Mouse (Mus musculus) forebrain, embryonic 15.5 days (tissue): Measurements from ENCODE around the gene Cdh1. TPM values are rescaled to one million over a fixed set of nuclear protein-coding genes. Genes with fewer than 3 reads are reported as not detected.

Source experiments
- ATAC-seq: fragments of 200-750 bp; cut with Nextera tagmentation; replicated peaks from 2 replicates; pipeline ENCODE4 v1.8.0; 2017; ENCODE audit warnings: mild to moderate bottlenecking, moderate TSS enrichment, moderate library complexity
- H3K27ac ChIP-seq: fragments of 300-500 bp; sonication (generic); replicated peaks from 2 replicates; pipeline ENCODE4 v1.5.1; 2015; ENCODE audit warnings: mild to moderate bottlenecking, inconsistent platforms
- H3K27me3 ChIP-seq: fragments of 300-500 bp; sonication (generic); 2 replicates; pipeline ENCODE4 v1.6.1; 2015; ENCODE audit warnings: inconsistent platforms
- H3K36me3 ChIP-seq: fragments of 300-500 bp; sonication (generic); 2 replicates; pipeline ENCODE4 v1.6.1; 2015; ENCODE audit warnings: mild to moderate bottlenecking, inconsistent platforms
- H3K4me1 ChIP-seq: fragments of 300-500 bp; sonication (generic); 2 replicates; pipeline ENCODE4 v1.6.1; 2015; ENCODE audit warnings: inconsistent platforms
- H3K4me2 ChIP-seq: fragments of 300-500 bp; sonication (generic); replicated peaks from 2 replicates; pipeline ENCODE4 v1.6.1; 2015; ENCODE audit warnings: mild to moderate bottlenecking, inconsistent platforms
- H3K4me3 ChIP-seq: fragments of 300-500 bp; sonication (generic); 2 replicates; pipeline ENCODE4 v1.5.1; 2015; ENCODE audit warnings: mild to moderate bottlenecking, inconsistent platforms
- H3K9ac ChIP-seq: fragments of 300-500 bp; sonication (generic); replicated peaks from 2 replicates; pipeline ENCODE4 v1.6.1; 2015; ENCODE audit warnings: mild to moderate bottlenecking, inconsistent platforms
- H3K9me3 ChIP-seq: fragments of 300-500 bp; sonication (generic); 2 replicates; pipeline ENCODE4 v1.6.1; 2016; ENCODE audit warnings: inconsistent platforms
- WGBS: fragments of 180-500 bp; shearing (Covaris S2); methylation state at CpG from one replicate; pipeline ENCODE4 v1.1.7; 2015; ENCODE audit warnings: mixed read lengths; 5-methylcytosine and 5-hydroxymethylcytosine counted together
- polyA plus RNA-seq: library from polyadenylated mRNA; unstranded; fragments of >200 nt; fragmentation: Nextera tagmentation; extraction: Ambion mirVana; gene quantifications from 2 replicates; pipeline ENCODE4 v1.2.1, GENCODE M21; 2015

Cdh1 gene
- polyA plus RNA-seq, 1 experiment from 2014 or later = 1.2 TPM

- H3K4me3 ChIP-seq = no peak overlapping the region
- no peaks in the 10 kb centered on the region for H3K36me3 ChIP-seq
- H3K9ac ChIP-seq = no peak overlapping the region
- no peak for ATAC-seq
- no peaks in the 10 kb centered on the region for H3K4me1 ChIP-seq
- H3K27ac ChIP-seq = no peak overlapping the region
- no peaks in the 10 kb centered on the region for H3K9me3 ChIP-seq
- no peak overlapping the region for H3K4me2 ChIP-seq
- no peaks in the 10 kb centered on the region for H3K27me3 ChIP-seq
- WGBS = 72% methylated on average over 10 of the region's 10 CpGs
These were observed 12.6 kb downstream of the Cdh1 start for GRCm38 (mm10) chr8:106615661-106616299.

- no peaks in the 10 kb centered on the region for H3K4me1 ChIP-seq
- no peak for ATAC-seq
- no peak overlapping the region for H3K9ac ChIP-seq
- no peaks in the 10 kb centered on the region for H3K27me3 ChIP-seq
- H3K27ac ChIP-seq = no peak overlapping the region
- H3K4me3 ChIP-seq = no peak overlapping the region
- no peaks in the 10 kb centered on the region for H3K9me3 ChIP-seq
- H3K36me3 ChIP-seq = no peaks in the 10 kb centered on the region
- 31% methylated on average over 4 of the region's 4 CpGs for WGBS
- no peak overlapping the region for H3K4me2 ChIP-seq
These were observed 13.5 kb downstream of the Cdh1 start for GRCm38 (mm10) chr8:106616679-106617078.

DNA sequence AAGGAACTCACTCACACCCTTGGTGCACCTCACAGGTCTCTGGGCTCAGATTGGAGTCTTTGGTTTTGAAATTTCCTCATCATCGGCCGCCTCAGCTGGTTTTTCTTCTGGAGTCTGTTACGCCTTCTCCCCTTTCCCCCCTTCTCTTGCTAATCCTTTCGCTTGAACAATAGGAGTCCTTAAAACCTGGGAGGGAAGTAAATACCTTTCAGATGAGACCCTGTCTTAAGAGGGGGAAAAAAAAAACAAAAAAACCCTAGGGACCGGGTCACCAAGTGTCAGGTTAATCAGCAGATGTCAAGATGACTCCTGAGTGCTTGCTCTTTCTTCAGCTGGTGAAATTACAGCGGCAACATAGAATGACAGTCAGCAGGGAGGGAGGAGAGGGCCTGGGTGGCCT lies 14.0 kb downstream of the Cdh1 start:
- no peaks in the 10 kb centered on the region for H3K36me3 ChIP-seq
- H3K4me1 ChIP-seq = no peaks in the 10 kb centered on the region
- 18% methylated on average over 6 of the region's 6 CpGs for WGBS
- H3K27ac ChIP-seq = no peak overlapping the region
- no peaks in the 10 kb centered on the region for H3K27me3 ChIP-seq
- H3K4me2 ChIP-seq = no peak overlapping the region
- H3K9me3 ChIP-seq = no peaks in the 10 kb centered on the region
- no peak overlapping the region for H3K4me3 ChIP-seq
- ATAC-seq = no peak
- no peak overlapping the region for H3K9ac ChIP-seq

- Histone ChIP-seq H3K36me3 (no peaks in the 10 kb centered on the region), H3K9me3 (no peaks in the 10 kb centered on the region), H3K4me2 (no peak overlapping the region), H3K27ac (no peak overlapping the region), H3K9ac (no peak overlapping the region), H3K4me1 (no peaks in the 10 kb centered on the region), H3K4me3 (no peak overlapping the region), H3K27me3 (no peaks in the 10 kb centered on the region)
- WGBS = 74% methylated on average over 6 of the region's 6 CpGs
- no peak for ATAC-seq
These were observed 14.7 kb downstream of the Cdh1 start for GRCm38 (mm10) chr8:106617865-106618264.

- H3K4me3 ChIP-seq = no peak overlapping the region
- WGBS = 60% methylated on average over 6 of the region's 6 CpGs
- H3K4me1 ChIP-seq = no peaks in the 10 kb centered on the region
- no peak overlapping the region for H3K9ac ChIP-seq
- H3K27ac ChIP-seq = no peak overlapping the region
- no peaks in the 10 kb centered on the region for H3K9me3 ChIP-seq
- no peak for ATAC-seq
- no peaks in the 10 kb centered on the region for H3K36me3 ChIP-seq
- H3K27me3 ChIP-seq = no peaks in the 10 kb centered on the region
- H3K4me2 ChIP-seq = no peak overlapping the region
These were observed 15.2 kb downstream of the Cdh1 start for GRCm38 (mm10) chr8:106618324-106618723.

GRCm38 (mm10) chr8:106619549-106620245 lies 16.5 kb downstream of the Cdh1 start:
- Histone ChIP-seq H3K4me1 (no peaks in the 10 kb centered on the region), H3K4me2 (no peak overlapping the region), H3K27ac (no peak overlapping the region), H3K4me3 (no peak overlapping the region), H3K9ac (no peak overlapping the region), H3K27me3 (no peaks in the 10 kb centered on the region), H3K9me3 (no peaks in the 10 kb centered on the region), H3K36me3 (no peaks in the 10 kb centered on the region)
- ATAC-seq = no peak
- WGBS = 56% methylated on average over 9 of the region's 9 CpGs

DNA sequence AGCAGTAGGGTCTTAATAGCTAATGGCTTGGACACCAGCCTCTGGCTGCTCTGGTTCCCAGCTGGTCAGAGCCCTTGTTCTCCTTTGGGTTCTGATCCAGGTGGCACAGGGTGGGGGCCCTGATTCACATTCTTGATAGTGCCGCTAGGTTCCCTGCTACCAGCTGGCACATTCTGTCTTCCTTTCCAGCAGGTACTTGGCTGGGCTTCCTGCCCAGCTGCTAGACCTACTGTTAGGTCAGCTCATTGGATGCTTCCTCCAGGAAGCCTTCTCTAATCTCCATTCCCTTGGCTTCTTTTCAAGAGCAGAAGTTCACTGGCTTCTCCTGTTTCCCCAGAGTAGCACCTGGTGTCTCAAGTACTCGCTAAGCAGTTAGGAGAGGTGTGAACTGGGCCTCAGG lies 17.3 kb downstream of the Cdh1 start:
- Histone ChIP-seq H3K27me3 (no peaks in the 10 kb centered on the region), H3K9me3 (no peaks in the 10 kb centered on the region), H3K27ac (no peak overlapping the region), H3K4me1 (no peaks in the 10 kb centered on the region), H3K4me2 (no peak overlapping the region), H3K4me3 (no peak overlapping the region), H3K9ac (no peak overlapping the region), H3K36me3 (no peaks in the 10 kb centered on the region)
- WGBS = 83% methylated on average over 2 of the region's 2 CpGs
- ATAC-seq = no peak

- Histone ChIP-seq H3K27ac (no peak overlapping the region), H3K27me3 (no peaks in the 10 kb centered on the region), H3K36me3 (no peaks in the 10 kb centered on the region), H3K9ac (no peak overlapping the region), H3K4me3 (no peak overlapping the region), H3K9me3 (no peaks in the 10 kb centered on the region), H3K4me2 (no peak overlapping the region), H3K4me1 (no peaks in the 10 kb centered on the region)
- ATAC-seq = no peak
- 84% methylated on average over 5 of the region's 5 CpGs for WGBS
These were observed 19.9 kb downstream of the Cdh1 start for GRCm38 (mm10) chr8:106623016-106623415.

DNA sequence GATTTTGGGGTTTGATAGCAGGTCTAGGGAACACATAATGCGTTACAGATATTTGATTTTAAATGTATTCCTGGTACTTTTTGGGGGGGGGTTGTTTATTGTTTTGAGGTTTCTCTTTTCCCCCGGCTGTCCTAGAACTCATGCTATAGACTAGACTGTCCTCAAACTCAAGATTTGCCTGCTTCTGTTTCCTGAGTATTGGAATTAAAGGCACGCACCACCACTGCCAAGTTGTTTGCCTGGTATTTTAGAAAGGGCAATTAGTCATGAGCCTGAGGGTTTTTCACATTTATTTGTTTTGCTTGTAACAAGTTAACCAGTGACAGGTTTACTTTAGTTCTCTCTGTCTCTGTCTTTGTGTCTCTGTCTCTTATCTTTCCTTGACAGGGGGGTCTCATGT lies 20.3 kb downstream of the Cdh1 start:
- no peak overlapping the region for H3K9ac ChIP-seq
- no peak overlapping the region for H3K4me2 ChIP-seq
- WGBS = 92% methylated on average over 3 of the region's 3 CpGs
- no peaks in the 10 kb centered on the region for H3K27me3 ChIP-seq
- H3K36me3 ChIP-seq = no peaks in the 10 kb centered on the region
- H3K9me3 ChIP-seq = no peaks in the 10 kb centered on the region
- no peaks in the 10 kb centered on the region for H3K4me1 ChIP-seq
- ATAC-seq = no peak
- H3K4me3 ChIP-seq = no peak overlapping the region
- H3K27ac ChIP-seq = no peak overlapping the region

DNA sequence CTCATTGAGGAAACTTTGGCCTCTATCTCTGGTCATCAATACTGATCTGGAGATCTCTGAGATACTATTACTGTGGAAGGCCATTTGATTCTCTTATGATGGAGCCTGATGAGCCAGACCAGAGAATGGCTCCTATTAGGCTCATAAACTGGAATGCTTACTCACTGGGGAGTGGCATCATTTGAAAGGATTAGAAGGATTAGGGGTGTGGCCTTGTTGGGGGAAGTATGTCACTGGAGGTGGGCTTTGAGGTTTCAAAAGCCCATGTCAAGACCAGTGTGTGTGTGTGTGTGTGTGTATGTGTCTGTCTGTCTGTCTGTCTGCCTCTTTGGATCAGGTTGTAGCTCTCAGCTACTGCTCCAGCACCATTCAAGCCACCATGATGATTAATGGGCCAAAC lies 20.8 kb downstream of the Cdh1 start:
- no peak for ATAC-seq
- Histone ChIP-seq H3K27ac (no peak overlapping the region), H3K4me3 (no peak overlapping the region), H3K4me1 (no peaks in the 10 kb centered on the region), H3K36me3 (no peaks in the 10 kb centered on the region), H3K9ac (no peak overlapping the region), H3K27me3 (no peaks in the 10 kb centered on the region), H3K4me2 (no peak overlapping the region), H3K9me3 (no peaks in the 10 kb centered on the region)

- Histone ChIP-seq H3K27ac (no peak overlapping the region), H3K9me3 (no peaks in the 10 kb centered on the region), H3K4me1 (no peaks in the 10 kb centered on the region), H3K9ac (no peak overlapping the region), H3K4me3 (no peak overlapping the region), H3K36me3 (no peaks in the 10 kb centered on the region), H3K27me3 (no peaks in the 10 kb centered on the region), H3K4me2 (no peak overlapping the region)
- no peak for ATAC-seq
- WGBS = 88% methylated on average over 3 of the region's 3 CpGs
These were observed 21.6 kb downstream of the Cdh1 start for GRCm38 (mm10) chr8:106624743-106625142.

DNA sequence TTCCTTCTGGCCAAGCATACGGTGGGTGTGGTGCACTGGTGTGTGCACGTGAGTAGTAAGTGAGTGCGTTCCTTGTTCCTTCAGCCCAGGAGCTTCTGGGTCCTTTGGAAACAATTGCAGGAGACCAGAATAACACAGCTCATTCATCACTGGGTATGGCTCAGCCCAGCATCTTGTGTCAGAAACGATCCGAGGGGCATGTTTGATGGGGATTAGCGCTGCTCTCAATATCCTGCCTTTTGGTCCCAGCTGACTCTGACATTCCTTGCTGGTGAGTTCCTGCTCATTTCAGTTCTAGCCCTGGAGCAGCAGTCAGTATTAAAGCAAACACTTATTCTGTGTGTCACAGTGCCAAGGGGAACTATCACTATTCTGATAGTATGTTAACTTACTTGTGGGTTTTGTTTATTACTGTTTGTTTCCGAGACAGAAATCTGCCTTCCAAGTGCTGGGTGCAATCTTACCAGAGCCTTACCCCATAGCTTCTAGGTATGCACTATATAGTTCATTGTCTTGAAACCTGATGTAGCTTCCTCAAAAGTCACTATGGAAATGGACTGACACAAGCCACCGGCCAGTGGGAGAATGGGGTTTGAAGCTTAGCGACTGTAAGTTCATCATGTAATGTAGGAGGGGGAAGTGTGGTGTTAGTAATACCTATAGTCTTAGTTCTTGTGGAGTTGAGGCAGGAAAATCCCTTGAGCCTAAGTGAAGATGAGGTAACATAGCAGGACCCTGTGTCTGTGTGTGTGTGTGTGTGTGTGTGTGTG lies 23.1 kb downstream of the Cdh1 start:
- 70% methylated on average over 9 of the region's 9 CpGs for WGBS
- no peak for ATAC-seq
- H3K36me3 ChIP-seq = no peaks in the 10 kb centered on the region

More for the DNA sequence above, 23.1 kb downstream of the Cdh1 start:
- Histone ChIP-seq H3K27me3 (no peaks in the 10 kb centered on the region), H3K9ac (no peak overlapping the region), H3K27ac (no peak overlapping the region), H3K9me3 (no peaks in the 10 kb centered on the region), H3K4me1 (no peaks in the 10 kb centered on the region), H3K4me3 (no peak overlapping the region), H3K4me2 (no peak overlapping the region)
